Mouse (Mus musculus): ENCODE measurements around the gene Sertad4. TPM values are rescaled to one million over a fixed set of nuclear protein-coding genes. Genes with fewer than 3 reads are reported as not detected.

Gene Sertad4
- total RNA-seq, 2 experiments from 2014 or later, result not detected

DNA sequence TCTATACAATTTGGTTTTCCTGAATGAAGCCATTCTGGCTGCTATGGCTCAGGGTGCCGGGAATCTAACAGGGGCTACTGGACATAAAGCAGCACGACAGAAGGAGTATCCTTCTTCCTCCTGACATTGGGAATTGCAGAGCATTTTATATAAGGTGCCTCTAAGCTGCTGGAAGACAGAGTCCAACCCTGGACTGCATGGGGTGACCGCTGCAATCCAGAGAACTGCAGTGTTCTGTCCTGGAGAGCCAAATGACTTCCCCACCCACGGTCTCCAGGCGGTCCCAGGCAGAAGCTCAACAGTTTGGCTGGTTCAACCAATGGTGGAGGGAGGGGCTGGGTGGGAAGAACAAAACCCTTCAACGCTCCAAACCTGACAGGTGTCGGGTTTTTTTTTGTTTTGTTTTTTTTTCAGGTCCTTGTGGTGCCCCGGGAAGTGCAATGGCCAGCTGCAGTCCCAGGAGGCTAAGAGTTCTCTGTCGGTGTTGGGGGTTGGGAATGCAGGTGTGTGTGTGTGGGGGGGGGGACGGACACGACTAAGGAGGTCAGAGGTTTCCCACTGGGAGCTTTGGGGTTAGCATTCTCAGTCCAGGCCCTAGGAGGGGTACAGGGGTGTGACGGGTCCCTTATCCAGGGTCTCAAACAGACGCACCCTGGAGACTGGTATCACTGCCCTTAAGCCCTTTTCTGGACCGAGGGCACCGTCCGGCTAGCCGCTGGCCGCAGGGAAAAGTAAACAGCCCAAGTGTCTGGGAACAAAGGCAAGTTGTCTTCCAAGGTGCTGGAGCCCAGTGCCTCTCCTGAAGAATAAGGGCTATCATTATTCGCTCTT, 1.4 kb downstream of the Sertad4 start:
- ATAC-seq (replicated peaks; ENCODE audit: low FRiP score, poor library complexity, severe bottlenecking), result no peak

DNA sequence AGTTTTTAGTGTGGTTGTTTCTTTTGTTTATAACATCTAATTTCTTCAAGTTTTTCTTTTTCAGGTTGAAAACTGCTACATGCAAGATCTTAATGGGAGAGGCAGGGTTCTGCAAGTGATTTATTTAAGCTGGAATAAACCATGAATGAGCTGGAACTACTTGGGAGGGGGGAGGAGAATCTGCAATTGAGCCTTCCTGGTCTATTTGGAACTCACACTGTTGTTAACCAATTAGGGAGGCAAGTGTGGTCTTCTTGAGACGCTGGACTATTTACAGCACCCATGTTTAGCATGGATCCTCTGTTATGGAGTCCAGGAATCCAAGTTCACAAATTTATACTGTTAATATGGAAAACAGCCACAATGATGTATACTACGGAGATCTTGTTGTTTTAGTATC, 2.1 kb downstream of the Sertad4 start:
- ATAC-seq (replicated peaks; ENCODE audit: low FRiP score, poor library complexity, severe bottlenecking), result no peak

DNA sequence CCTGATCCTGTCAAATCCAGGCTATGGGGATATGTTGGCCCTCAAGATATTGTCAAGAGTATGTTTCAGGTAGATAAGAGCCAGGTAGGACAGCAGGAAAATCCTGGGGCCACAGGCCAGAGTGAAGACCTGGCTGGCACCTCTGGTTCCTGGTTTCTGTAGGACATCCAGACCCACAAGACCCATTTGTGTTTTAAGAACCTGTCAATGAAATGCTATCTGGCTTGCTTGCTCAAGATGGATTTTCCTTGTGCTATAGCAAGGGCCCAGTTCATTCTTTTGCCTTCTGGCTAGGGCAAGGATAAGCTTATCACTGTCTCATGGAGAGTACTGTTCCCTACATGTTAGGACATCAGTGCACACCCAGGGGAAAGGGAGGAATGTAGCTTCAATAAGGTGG, 3.5 kb downstream of the Sertad4 start:
- ATAC-seq (replicated peaks; ENCODE audit: low FRiP score, poor library complexity, severe bottlenecking), result no peak

DNA sequence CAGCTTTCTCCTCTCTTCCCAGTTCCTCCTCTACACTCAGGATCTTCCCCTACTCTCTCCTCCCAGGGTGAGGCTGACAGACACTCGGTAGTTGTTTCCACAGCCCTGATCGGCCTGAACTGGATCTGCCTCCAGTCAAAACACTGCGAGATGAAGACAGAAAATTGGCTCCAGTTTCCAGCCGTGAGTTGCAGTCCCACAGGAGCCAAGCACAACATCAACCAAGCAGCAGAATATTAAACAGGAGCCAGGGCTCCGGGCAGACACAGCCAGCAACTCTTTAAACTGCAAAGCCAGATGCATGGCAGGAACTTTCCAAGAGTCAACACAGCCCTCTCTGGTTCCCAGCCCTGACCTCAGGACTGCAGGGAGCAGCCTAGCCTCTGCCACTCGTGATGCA, 3.9 kb downstream of the Sertad4 start:
- ATAC-seq (replicated peaks; ENCODE audit: low FRiP score, poor library complexity, severe bottlenecking), result no peak

DNA sequence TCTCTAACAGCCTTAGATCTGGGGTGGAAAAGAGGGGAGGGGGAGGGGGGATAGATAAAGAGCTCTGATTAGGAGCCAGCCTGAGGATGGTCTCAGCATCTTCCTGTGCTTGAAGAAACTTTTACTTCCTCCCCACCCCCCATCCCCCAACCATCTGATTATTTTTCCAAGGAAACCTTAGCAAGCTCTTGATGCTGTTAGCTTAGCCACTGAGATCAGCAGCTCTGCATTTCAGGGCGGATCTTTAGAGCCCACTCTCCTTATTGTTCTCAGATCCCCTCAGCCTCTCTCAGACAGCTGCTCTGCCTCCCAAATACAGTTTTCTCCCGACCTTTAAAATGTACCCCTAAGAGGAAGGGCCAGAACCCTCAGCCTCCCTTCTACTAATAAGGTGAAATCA, 4.4 kb downstream of the Sertad4 start:
- ATAC-seq (replicated peaks; ENCODE audit: low FRiP score, poor library complexity, severe bottlenecking), result no peak

DNA sequence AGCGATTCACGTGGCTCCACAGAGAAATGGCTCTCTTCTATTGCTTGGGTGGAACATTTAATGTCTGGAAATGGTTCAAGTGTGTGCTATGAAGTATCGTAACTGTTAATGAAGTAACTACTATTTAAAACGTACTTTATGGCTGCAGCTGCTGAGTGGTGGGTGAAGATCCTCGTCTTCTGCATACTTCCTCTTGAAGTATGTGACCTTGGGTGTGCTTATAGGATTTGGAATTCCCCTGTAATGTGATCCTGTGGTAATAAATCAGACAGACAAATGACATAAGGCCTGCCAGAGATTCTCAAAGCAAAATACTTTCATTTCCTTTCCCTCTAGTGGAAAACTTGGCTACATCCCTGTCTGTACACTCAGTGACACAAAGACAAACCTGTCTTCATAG, 5.9 kb downstream of the Sertad4 start:
- no peak for ATAC-seq (replicated peaks; ENCODE audit: low FRiP score, poor library complexity, severe bottlenecking)

DNA sequence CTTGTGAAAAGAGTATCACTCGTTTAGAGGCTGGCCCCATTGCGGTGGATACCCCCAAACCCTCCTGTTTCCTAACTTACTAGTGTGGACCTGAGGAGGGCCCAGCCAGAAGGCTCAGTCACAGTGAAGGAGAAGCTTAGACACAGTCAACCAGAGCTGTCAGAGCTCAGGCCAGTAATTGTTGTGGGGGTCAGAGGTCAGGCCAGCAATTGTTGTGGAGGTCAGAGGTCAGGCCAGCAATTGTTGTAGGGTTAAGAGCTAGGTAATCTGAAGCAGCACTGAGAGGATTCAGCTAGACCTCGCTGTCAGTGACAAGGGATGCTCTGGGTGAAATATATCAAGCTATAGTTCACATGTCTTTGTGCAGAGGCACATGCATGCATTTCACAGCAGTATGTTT, 8.3 kb downstream of the Sertad4 start:
- no peak for ATAC-seq (replicated peaks; ENCODE audit: low FRiP score, poor library complexity, severe bottlenecking)

DNA sequence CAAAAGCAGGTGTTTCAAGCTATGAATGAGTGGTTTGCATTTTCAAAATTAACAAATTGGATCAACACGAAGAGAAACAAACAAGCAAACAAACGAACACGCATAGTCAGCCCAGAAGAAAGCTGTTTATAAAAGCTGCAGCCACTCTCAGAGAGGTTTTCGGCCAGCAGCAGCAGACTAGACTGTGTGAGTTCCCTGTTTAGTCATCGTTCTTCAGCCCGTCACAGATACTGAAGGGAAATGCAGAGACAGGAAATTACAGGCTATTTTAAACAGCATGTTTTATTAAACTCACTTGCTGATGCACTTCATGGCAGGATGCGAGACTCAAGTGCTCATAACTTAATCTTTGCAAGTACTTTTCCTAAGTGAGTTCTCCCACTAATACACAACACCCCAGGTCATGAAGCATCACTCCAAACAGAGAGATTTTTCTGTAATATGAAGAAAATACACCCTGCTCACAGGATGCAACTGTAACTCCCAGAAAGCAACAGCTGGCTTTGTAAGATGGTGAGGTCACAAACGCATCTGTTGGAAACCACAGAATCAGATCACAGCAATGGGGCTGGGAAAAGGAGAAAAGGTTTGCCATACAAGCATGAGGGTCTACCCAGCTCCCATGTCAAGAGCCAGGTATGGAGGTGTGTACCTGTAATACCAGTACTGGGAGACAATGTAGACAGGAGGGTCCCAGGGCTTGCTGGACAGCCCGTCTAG, 14.3 kb downstream of the Sertad4 start:
- no peak for ATAC-seq (replicated peaks; ENCODE audit: low FRiP score, poor library complexity, severe bottlenecking)

DNA sequence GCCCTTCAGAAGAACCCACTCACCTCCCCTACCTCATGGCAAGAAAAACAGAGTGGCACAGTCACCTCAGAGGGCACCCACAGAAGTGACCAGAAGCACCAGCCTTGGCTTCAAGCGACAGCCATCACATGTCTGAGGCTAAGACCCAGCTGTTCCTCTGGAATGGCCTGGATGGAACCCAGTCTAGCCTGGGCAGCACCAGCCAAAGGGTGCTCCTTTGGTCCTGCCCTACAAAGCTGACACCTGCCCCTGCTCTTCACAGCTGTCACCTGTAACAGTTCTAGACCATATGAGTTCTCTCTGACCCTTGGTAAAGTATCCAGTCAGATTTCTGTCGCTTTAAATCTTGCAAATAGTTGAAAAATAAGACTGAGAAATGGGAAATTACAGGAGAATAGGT, 14.9 kb downstream of the Sertad4 start:
- no peak for ATAC-seq (replicated peaks; ENCODE audit: low FRiP score, poor library complexity, severe bottlenecking)

DNA sequence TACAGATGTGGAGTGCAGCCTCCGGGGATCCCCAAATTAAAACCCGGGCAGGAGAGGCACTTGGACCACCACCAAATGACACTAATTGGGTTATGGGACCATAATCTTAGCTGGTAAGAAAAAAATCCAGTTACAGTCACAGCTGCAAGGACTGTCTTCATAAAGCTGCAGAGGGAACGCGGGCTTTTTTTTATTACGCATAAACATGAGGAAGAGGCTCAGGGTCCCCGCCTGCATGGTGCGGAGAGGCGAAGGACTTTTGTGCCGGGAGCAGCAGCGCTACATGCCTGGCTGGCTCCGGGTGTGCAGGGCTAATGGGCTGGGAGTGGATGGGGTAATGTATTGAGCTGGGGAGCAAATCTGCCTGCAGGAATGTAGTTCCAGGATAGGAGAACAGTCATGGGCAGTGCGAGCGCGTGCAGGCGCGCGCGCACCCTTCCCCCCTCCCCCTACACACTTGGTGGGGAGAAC, 20.3 kb downstream of the Sertad4 start:
- no peak for ATAC-seq (replicated peaks; ENCODE audit: low FRiP score, poor library complexity, severe bottlenecking)

DNA sequence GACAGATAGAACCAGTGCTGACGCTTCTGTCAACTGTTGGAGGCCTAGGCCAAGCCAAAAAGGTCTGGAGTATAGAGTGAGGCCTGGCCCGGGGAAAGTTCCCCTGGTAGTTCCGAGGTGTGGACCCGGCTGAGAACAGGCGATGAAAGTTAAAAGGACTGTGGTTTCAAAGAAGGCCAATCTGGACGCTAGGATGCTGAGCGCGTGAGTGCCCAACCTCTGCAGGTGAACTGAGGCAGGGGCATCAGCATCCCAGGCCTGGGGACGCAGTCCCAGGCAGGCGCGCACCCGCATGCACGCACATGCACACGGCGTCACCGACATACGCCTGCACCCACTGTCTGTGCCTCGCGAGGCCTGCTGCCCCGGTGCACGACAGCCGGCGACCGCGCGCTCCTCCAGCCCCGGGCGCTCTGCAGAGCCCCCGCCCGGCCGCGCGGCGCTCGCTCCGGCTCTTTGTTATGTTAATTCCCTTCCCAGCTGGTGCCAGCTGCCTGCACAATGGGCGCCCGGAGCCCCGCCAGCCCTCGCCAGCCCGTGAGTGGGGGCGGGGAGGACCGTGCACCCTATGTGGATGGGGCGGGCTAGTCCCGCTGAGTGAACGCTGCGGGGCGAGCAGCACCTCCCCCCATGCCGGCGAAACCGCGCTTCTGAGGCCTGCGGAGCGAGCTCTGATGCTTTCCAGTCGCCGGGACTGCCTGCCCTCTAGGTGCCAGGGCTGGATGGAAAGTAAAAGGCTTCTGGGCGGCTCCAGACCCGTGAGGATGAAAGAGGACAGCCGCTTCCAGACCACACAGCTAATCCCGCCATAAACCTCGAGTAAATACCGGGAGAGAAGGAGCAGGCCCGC, 21.0 kb downstream of the Sertad4 start:
- no peak for ATAC-seq (replicated peaks; ENCODE audit: low FRiP score, poor library complexity, severe bottlenecking)

DNA sequence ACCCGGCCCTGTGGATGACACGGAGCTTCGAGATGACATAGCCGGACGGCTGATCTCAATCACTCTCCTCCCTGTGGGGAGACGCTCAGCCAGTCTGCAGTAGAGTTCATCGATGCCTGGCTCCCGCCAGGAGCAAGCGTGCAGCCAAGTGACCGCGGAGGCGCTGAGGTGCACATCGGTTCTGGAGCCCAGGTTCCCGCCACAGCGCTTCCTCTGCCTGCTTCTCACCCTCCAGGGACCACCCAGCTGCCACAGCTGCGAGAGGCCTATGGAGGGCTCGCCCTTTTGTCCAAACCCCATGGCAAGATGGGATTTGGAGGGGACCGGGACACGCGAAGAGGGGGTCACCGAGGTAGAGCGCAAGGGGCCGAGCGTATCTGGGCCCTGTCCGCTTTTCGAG, 22.0 kb downstream of the Sertad4 start:
- no peak for ATAC-seq (replicated peaks; ENCODE audit: low FRiP score, poor library complexity, severe bottlenecking)

DNA sequence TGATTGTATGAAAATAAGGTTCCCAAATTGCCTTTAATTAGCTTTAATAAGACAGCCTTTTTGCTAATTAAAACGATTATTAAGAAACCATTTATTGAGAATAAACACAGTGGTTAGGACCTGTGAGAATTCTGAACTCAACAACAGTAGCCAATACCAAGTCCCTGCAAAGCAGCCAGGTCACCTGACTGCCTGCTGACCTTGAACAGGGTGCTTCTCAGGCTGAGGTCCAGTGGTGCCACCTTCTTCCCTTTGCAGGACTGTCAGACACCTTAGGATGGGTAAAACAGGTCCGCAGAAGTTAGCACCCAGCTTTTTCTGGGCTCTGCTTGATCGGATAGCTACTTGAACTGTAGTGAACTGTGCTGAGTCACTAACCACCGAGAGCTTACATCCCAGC, 22.5 kb downstream of the Sertad4 start:
- no peak for ATAC-seq (replicated peaks; ENCODE audit: low FRiP score, poor library complexity, severe bottlenecking)

DNA sequence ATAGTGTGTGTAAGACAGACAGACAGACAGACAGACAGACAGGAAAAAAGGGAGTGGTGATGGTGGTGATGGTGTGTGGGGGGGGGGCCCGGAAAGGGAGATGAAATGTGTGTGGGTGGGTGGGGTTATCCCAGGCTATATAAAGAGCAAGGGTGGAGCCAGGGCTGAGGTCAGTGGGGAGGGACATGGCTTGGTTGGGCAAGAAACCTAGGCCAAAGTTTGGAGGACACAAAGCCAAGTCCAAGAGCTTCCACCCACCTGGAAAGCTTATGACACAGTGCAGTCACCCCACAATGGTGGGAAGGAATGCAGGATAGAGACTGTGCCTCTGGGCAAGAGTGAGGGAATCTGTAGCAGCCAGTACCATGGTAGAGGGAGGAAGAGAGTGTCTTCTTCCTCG, 23.2 kb downstream of the Sertad4 start:
- no peak for ATAC-seq (replicated peaks; ENCODE audit: low FRiP score, poor library complexity, severe bottlenecking)

DNA sequence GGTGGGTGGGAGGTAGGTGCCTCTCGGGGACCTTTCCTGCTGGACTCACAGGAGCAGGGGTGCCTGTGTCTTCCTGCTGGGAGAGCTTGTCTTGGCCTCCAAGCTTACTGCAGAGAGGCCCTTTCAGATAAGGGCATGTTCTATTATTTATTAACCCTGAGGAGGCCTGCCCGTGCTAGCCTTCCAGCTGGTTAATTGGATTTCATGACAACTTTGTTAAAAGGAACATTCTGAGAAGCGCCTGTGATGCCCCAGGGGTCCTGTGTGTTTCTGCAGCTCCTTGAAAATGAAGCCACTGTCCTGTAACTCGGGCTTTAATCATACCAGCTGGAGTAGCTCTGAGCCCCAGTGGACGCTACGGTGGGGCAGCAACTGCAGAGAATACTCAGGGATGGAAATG, 25.1 kb downstream of the Sertad4 start:
- ATAC-seq (replicated peaks; ENCODE audit: low FRiP score, poor library complexity, severe bottlenecking), result no peak

DNA sequence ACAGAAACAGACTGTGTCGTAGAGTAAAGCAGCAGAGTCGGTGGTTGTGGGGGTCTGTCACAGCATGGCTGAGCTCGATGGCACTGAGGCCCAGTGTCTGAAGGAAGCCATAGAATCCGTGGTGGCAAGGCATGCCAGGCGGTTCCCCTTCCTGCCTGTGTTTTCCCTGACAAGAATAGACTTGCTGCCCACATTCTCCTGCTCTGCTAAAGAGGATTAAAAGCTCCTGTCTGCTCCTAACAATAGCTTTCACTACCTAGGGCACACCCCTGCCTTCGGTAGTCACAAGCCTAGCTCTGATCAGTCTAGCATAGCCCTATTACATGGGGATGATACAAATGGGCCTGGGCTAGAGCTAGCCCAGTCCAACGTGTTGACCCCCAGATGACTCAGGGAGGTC, 26.6 kb downstream of the Sertad4 start:
- no peak for ATAC-seq (replicated peaks; ENCODE audit: low FRiP score, poor library complexity, severe bottlenecking)

DNA sequence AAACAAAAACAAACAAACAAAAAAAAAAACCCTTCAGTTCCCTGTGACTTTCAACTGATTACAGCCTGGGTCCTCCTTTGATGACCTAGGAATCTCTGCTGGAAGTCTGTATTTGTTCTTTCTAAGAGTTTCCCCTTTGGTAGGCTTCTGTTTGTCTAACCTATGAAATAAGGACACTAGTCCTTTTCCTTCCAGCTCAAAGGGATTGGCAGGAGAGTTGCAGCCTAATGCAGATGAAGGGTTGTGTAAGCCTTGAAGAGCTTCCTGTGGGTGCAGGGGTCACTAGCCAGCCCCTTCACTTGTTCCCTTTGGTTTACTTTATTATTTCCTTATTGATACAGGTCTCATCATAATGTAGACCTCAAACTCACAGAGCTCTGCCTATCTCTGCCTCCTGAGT, 27.6 kb downstream of the Sertad4 start:
- ATAC-seq (replicated peaks; ENCODE audit: low FRiP score, poor library complexity, severe bottlenecking), result no peak

DNA sequence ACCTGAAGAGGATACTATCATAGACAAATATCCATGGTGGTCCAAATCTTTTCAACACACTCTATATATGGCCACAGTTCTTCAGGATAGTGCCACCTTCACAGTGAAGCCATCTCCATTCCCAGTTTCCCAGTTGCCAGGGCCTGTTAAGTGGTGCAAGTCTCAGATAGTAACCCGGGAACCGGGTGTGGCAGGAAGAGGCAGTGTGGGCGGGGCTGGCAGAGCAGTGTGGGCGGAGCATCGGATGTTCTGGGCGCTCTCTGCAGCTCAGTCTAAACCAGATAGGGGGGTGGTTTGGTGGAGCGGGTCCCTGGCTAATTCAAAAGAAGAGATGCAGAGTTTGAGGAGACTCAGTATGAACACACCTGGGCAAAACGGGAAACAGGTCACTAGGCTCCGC, 29.8 kb downstream of the Sertad4 start:
- peak; percentile 56; the same call in 1 of the 2 replicates for ATAC-seq (replicated peaks; ENCODE audit: low FRiP score, poor library complexity, severe bottlenecking)

DNA sequence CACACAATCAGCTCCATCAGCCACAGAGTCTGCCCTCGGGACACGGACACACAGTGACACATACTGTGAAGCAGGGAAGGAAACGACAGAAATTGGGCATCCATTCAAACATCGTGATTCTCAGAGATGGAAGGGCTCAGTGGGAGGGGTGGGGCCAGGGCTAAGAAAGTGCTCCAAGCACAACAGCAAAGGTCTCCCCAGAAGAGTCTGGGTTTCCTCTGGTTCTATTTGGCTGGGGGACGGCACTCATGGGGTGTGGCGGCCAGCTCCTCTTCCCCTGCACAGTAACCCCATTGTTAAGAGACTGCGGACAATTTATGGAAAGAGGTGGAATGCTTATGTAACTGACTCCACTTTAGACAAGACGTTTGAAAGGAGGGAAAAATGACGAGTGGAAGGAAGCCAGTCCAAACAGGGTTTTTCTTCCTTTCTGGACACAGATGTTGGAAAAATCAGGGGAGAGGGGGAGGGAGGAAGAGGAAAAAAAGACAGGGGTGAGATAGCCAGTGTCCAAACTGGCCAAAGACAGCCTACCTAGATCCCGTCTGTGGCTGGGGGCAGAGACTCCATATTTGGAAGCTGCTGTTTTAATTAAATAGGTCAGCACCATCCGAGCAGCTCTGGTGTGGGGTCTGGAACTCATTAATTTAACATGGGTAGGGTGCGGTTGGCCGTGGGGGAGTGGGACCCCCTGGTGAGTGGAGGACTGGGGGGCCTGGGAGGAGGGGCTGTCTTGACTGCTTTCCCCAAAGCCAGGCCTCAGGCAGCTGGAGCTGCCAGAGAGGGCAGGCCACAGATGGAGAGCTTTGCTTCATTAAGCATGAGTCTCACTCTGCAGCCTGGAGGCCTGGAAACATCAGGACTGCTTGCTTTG, 32.7 kb downstream of the Sertad4 start:
- ATAC-seq (replicated peaks; ENCODE audit: low FRiP score, poor library complexity, severe bottlenecking), result no peak

DNA sequence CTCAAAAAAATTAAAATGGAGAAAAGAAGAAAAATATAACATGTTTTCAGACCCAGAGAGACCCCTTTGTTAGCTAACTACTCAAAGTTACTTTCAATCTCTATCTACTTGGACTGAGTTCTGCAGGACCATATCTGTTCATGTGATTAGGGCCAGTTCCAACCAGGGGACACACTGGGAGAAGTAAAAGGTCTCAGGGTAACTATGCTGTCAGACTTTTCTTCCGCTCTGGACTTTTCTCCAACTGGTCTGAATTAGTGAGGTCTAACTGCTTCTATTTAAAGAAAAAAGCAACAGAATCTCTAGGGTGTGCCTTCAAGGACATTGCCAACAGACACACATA, 33.3 kb downstream of the Sertad4 start:
- no peak for ATAC-seq (replicated peaks; ENCODE audit: low FRiP score, poor library complexity, severe bottlenecking)
